Mouse (Mus musculus): ENCODE data around the gene Mgat3.

GRCm38 (mm10) chr15:80181561-80181960 lies 8.0 kb downstream of the Mgat3 start:
- TF ChIP-seq CTCF (IDR thresholded peaks at IDR 0.05; ENCODE audit: low read depth) (no peak), EP300 (optimal IDR thresholded peaks at IDR 0.05) (no peak)
